Mouse (Mus musculus) heart, postnatal 0 days (tissue): ENCODE measurements around the gene Mfap2.

Source experiments
- CTCF ChIP-seq: IDR thresholded peaks from 2 replicates; pipeline ENCODE4 v1.5.1; 2016; ENCODE audit warnings: antibody characterized with exemption, control low read depth, low read depth
- EP300 ChIP-seq: IDR thresholded peaks from 2 replicates; pipeline ENCODE4 v1.6.1; 2016; ENCODE audit warnings: antibody characterized with exemption, low read depth

DNA sequence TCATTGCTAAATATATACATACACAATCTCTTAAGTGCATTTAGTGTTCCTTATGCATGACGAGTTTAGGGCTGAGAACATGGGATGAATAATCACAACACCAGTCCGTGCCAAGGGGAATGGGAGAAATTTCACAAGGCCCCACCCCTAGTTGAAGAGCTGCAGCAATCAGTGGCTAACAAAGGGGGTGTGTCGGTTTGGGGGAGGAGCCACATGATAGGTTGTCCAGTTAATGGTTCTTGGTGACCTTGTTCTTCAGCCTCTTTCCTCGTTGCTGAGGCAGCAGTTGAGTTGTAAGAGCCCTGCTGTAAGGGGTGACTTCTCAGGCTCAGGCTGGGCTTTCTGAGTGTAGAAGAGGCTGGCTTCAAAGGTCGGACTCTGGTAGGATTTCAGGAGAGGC lies 47.3 kb upstream of the Mfap2 start:
- TF ChIP-seq CTCF: no peak
- no peak for TF ChIP-seq EP300
